Mouse (Mus musculus): ENCODE data around the gene Slc25a18. TPM values are rescaled to one million over a fixed set of nuclear protein-coding genes. Genes with fewer than 3 reads are reported as not detected.
"Not testable (repeated sequence)": the region's sequence is repeated elsewhere in the genome, so short reads cannot be mapped to it uniquely, and the experiment has no call there.

Slc25a18 gene
- polyA plus RNA-seq, 1 experiment from 2014 or later: 35.8 TPM

- H3K27me3 ChIP-seq (replicated peaks; ENCODE audit: control insufficient read depth, insufficient read depth, low read length): no peaks in the 10 kb centered on the region
- peaks cover 48% of the 10 kb centered on the region for H3K36me3 ChIP-seq (ENCODE audit: control insufficient read depth, insufficient read depth, low read length)
- no peaks in the 10 kb centered on the region for H3K4me1 ChIP-seq (ENCODE audit: control insufficient read depth, insufficient read depth, low read depth, low read length)
- no peaks in the 10 kb centered on the region for H3K9me3 ChIP-seq (ENCODE audit: control insufficient read depth, low read length)
- WGBS: 86% methylated on average over 5 of the region's 5 CpGs
- no peak overlapping the region for H3K27ac ChIP-seq (ENCODE audit: low read depth, low read length)
- H3K4me3 ChIP-seq (ENCODE audit: low read length): no peak overlapping the region
- H3K4me2 ChIP-seq (ENCODE audit: low read length): no peak overlapping the region
- ATAC-seq: no peak
- no peak overlapping the region for H3K9ac ChIP-seq (ENCODE audit: low read depth, low read length)
These were observed 33.8 kb downstream of the Slc25a18 start for GRCm38 (mm10) chr6:120806999-120807737.

- Histone ChIP-seq H3K27me3 (replicated peaks; ENCODE audit: control insufficient read depth, insufficient read depth, low read length) (no peaks in the 10 kb centered on the region), H3K9me3 (ENCODE audit: control insufficient read depth, low read length) (no peaks in the 10 kb centered on the region), H3K4me2 (ENCODE audit: low read length) (no peak overlapping the region), H3K9ac (ENCODE audit: low read depth, low read length) (no peak overlapping the region), H3K36me3 (ENCODE audit: control insufficient read depth, insufficient read depth, low read length) (peaks cover 45% of the 10 kb centered on the region), H3K4me3 (ENCODE audit: low read length) (no peak overlapping the region), H3K27ac (ENCODE audit: low read depth, low read length) (no peak overlapping the region), H3K4me1 (ENCODE audit: control insufficient read depth, insufficient read depth, low read depth, low read length) (no peaks in the 10 kb centered on the region)
- 94% methylated on average over 4 of the region's 4 CpGs for WGBS
- ATAC-seq: no peak
These were observed 34.3 kb downstream of the Slc25a18 start for GRCm38 (mm10) chr6:120807738-120808081.

GRCm38 (mm10) chr6:120811999-120812398, 38.6 kb downstream of the Slc25a18 start:
- not testable (repeated sequence) for H3K9ac ChIP-seq (ENCODE audit: low read depth, low read length); H3K4me1 ChIP-seq (ENCODE audit: control insufficient read depth, insufficient read depth, low read depth, low read length); ATAC-seq; H3K4me3 ChIP-seq (ENCODE audit: low read length); H3K4me2 ChIP-seq (ENCODE audit: low read length); H3K27ac ChIP-seq (ENCODE audit: low read depth, low read length); H3K9me3 ChIP-seq (ENCODE audit: control insufficient read depth, low read length); H3K27me3 ChIP-seq (replicated peaks; ENCODE audit: control insufficient read depth, insufficient read depth, low read length)
- WGBS: over 99% methylated on average over 8 of the region's 10 CpGs
- H3K36me3 ChIP-seq (ENCODE audit: control insufficient read depth, insufficient read depth, low read length): peaks cover 24% of the 10 kb centered on the region

- Histone ChIP-seq H3K27me3 (replicated peaks; ENCODE audit: control insufficient read depth, insufficient read depth, low read length) (no peaks in the 10 kb centered on the region), H3K9ac (ENCODE audit: low read depth, low read length) (no peak overlapping the region), H3K4me3 (ENCODE audit: low read length) (no peak overlapping the region), H3K4me2 (ENCODE audit: low read length) (no peak overlapping the region), H3K4me1 (ENCODE audit: control insufficient read depth, insufficient read depth, low read depth, low read length) (peaks cover 13% of the 10 kb centered on the region), H3K36me3 (ENCODE audit: control insufficient read depth, insufficient read depth, low read length) (peaks cover 13% of the 10 kb centered on the region), H3K27ac (ENCODE audit: low read depth, low read length) (no peak overlapping the region), H3K9me3 (ENCODE audit: control insufficient read depth, low read length) (no peaks in the 10 kb centered on the region)
- no peak for ATAC-seq
- 96% methylated on average over 2 of the region's 2 CpGs for WGBS
These were observed 45.9 kb downstream of the Slc25a18 start for GRCm38 (mm10) chr6:120819294-120819693.

GRCm38 (mm10) chr6:120820144-120820543, 46.8 kb downstream of the Slc25a18 start:
- no peak overlapping the region for H3K4me2 ChIP-seq (ENCODE audit: low read length)

GRCm38 (mm10) chr6:120820941-120821340, 47.6 kb downstream of the Slc25a18 start:
- Histone ChIP-seq H3K9me3 (ENCODE audit: control insufficient read depth, low read length) (no peaks in the 10 kb centered on the region), H3K9ac (ENCODE audit: low read depth, low read length) (no peak overlapping the region), H3K36me3 (ENCODE audit: control insufficient read depth, insufficient read depth, low read length) (peaks cover 13% of the 10 kb centered on the region), H3K4me2 (ENCODE audit: low read length) (peak overlapping the region; percentile 18; the same call in 1 of the 2 replicates), H3K27me3 (replicated peaks; ENCODE audit: control insufficient read depth, insufficient read depth, low read length) (no peaks in the 10 kb centered on the region), H3K4me3 (ENCODE audit: low read length) (no peak overlapping the region), H3K27ac (ENCODE audit: low read depth, low read length) (no peak overlapping the region), H3K4me1 (ENCODE audit: control insufficient read depth, insufficient read depth, low read depth, low read length) (peaks cover 13% of the 10 kb centered on the region)
- ATAC-seq: no peak
- WGBS: 94% methylated on average over 1 of the region's 1 CpGs

More at GRCm38 (mm10) chr6:120820144-120820543, 46.8 kb downstream of the Slc25a18 start:
- no peak overlapping the region for H3K27ac ChIP-seq (ENCODE audit: low read depth, low read length)
- H3K9ac ChIP-seq (ENCODE audit: low read depth, low read length): no peak overlapping the region
- no peaks in the 10 kb centered on the region for H3K27me3 ChIP-seq (replicated peaks; ENCODE audit: control insufficient read depth, insufficient read depth, low read length)
- H3K9me3 ChIP-seq (ENCODE audit: control insufficient read depth, low read length): no peaks in the 10 kb centered on the region
- no peak for ATAC-seq
- H3K4me3 ChIP-seq (ENCODE audit: low read length): no peak overlapping the region
- WGBS: 85% methylated on average over 5 of the region's 5 CpGs
- peaks cover 13% of the 10 kb centered on the region for H3K36me3 ChIP-seq (ENCODE audit: control insufficient read depth, insufficient read depth, low read length)
- peaks cover 13% of the 10 kb centered on the region for H3K4me1 ChIP-seq (ENCODE audit: control insufficient read depth, insufficient read depth, low read depth, low read length)

GRCm38 (mm10) chr6:120821715-120822114, 48.3 kb downstream of the Slc25a18 start:
- Histone ChIP-seq H3K27ac (ENCODE audit: low read depth, low read length) (no peak overlapping the region), H3K27me3 (replicated peaks; ENCODE audit: control insufficient read depth, insufficient read depth, low read length) (no peaks in the 10 kb centered on the region), H3K4me2 (ENCODE audit: low read length) (peak overlapping the region; percentile 80), H3K4me1 (ENCODE audit: control insufficient read depth, insufficient read depth, low read depth, low read length) (peaks cover 13% of the 10 kb centered on the region), H3K4me3 (ENCODE audit: low read length) (peak overlapping the region; percentile 99), H3K36me3 (ENCODE audit: control insufficient read depth, insufficient read depth, low read length) (peaks cover 13% of the 10 kb centered on the region), H3K9me3 (ENCODE audit: control insufficient read depth, low read length) (no peaks in the 10 kb centered on the region), H3K9ac (ENCODE audit: low read depth, low read length) (peak overlapping the region; percentile 84)
- ATAC-seq: no peak
- 53% methylated on average over 5 of the region's 5 CpGs for WGBS

- no peaks in the 10 kb centered on the region for H3K9me3 ChIP-seq (ENCODE audit: control insufficient read depth, low read length)
- H3K27ac ChIP-seq (ENCODE audit: low read depth, low read length): peak within 1 kb of the TSS; percentile 90
- H3K4me1 ChIP-seq (ENCODE audit: control insufficient read depth, insufficient read depth, low read depth, low read length): peaks cover 13% of the 10 kb centered on the region
- H3K36me3 ChIP-seq (ENCODE audit: control insufficient read depth, insufficient read depth, low read length): peaks cover 10% of the 10 kb centered on the region
- H3K27me3 ChIP-seq (replicated peaks; ENCODE audit: control insufficient read depth, insufficient read depth, low read length): no peaks in the 10 kb centered on the region
- peak within 1 kb of the TSS; percentile 84 for H3K9ac ChIP-seq (ENCODE audit: low read depth, low read length)
- H3K4me3 ChIP-seq (ENCODE audit: low read length): peak within 1 kb of the TSS; percentile 99
- 0% methylated on average over 40 of the region's 41 CpGs for WGBS
- ATAC-seq: peak; percentile 97
- H3K4me2 ChIP-seq (ENCODE audit: low read length): peak within 1 kb of the TSS; percentile 80
These were observed 49.0 kb downstream of the Slc25a18 start, which contains the start of gene Atp6v1e1 for GRCm38 (mm10) chr6:120822307-120822928. Gene Atp6v1e1 (minus strand): TSS chr6:120822793.

GRCm38 (mm10) chr6:120822937-120823614, 49.7 kb downstream of the Slc25a18 start:
- 66% methylated on average over 10 of the region's 10 CpGs for WGBS
- Histone ChIP-seq H3K9me3 (ENCODE audit: control insufficient read depth, low read length) (no peaks in the 10 kb centered on the region), H3K27me3 (replicated peaks; ENCODE audit: control insufficient read depth, insufficient read depth, low read length) (no peaks in the 10 kb centered on the region), H3K27ac (ENCODE audit: low read depth, low read length) (peak overlapping the region; percentile 66; the same call in 1 of the 2 replicates), H3K4me3 (ENCODE audit: low read length) (peak overlapping the region; percentile 99), H3K9ac (ENCODE audit: low read depth, low read length) (no peak overlapping the region), H3K36me3 (ENCODE audit: control insufficient read depth, insufficient read depth, low read length) (peaks cover 4% of the 10 kb centered on the region), H3K4me2 (ENCODE audit: low read length) (peak overlapping the region; percentile 51), H3K4me1 (ENCODE audit: control insufficient read depth, insufficient read depth, low read depth, low read length) (peaks cover 13% of the 10 kb centered on the region)
- peak; percentile 46 for ATAC-seq

Data from hindbrain, embryonic 16.5 days (tissue).